Mouse (Mus musculus) layer of hippocampus, adult 2 months (tissue): Measurements from ENCODE around the gene Lelp1. TPM values are rescaled to one million over a fixed set of nuclear protein-coding genes. Genes with fewer than 3 reads are reported as not detected.
A peak's percentile ranks its signal among the peaks of the same experiment; 100 is the strongest.

Experiments used
- DNase-seq, 2 experiments: peaks; one replicate each; pipeline ENCODE4 v3.0.0; 2022; ENCODE audit warnings: low spot score in 2 of 2
- H3K27ac ChIP-seq: fragments of 200-600 bp; 2 replicates; pipeline ENCODE4 v1.8.1; 2022
- H3K4me3 ChIP-seq: fragments of 200-600 bp; 2 replicates; pipeline ENCODE4 v1.8.1; 2022; ENCODE audit warnings: mild to moderate bottlenecking
- CTCF ChIP-seq: fragments of 200-600 bp; conservative IDR thresholded peaks from 2 replicates; pipeline ENCODE4 v1.8.1; 2022; ENCODE audit warnings: antibody characterized with exemption, mild to moderate bottlenecking, moderate library complexity
- long read RNA-seq, 2 experiments: library from polyadenylated mRNA; stranded (forward); transcript quantifications; one replicate each; pipeline ENCODE4 v2.0.0; 2021; ENCODE audit warnings: borderline mapping rate in 2 of 2
- total RNA-seq, 2 experiments: library from RNA; stranded (reverse); gene quantifications; 2 replicates each; pipeline ENCODE4 v1.2.3; 2021

Lelp1 gene
- not detected for total RNA-seq
- long read RNA-seq, experiment 1, result 0 reads
- long read RNA-seq, experiment 2, result 0 reads

DNA sequence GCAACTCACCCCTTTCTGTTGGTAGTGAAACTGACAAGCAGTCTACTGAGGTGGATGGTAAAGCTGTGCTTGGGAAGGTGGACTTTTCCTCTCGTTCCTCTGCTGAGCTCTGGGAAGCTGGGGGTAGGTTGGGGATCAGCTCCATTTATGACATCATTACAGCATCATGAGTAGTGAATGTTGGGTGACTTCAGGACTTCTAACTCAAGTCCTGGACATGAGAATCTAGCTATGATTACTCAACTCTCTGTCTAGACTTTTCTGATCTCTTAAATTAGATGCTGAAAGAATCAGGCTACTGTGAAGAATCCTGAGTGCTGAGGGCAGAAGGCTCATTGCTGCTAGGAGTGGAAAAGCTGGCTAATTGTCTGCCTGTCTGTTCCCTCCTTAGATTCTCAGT, at the start of gene Lelp1:
Gene Lelp1 (minus strand): TSS at position 101 of the 400 bp plus-strand sequence.
- DNase-seq, result no peak
- Histone ChIP-seq H3K4me3 (no peak within 1 kb of the TSS), H3K27ac (no peak within 1 kb of the TSS)
- TF ChIP-seq CTCF, result no peak

- Histone ChIP-seq H3K4me3 (no peak overlapping the region), H3K27ac (no peak overlapping the region)
- TF ChIP-seq CTCF, result no peak
- no peak for DNase-seq
Observed at GRCm38 (mm10) chr3:92176880-92177279, 34.3 kb upstream of the Lelp1 start.

GRCm38 (mm10) chr3:92169847-92170246, 27.3 kb upstream of the Lelp1 start:
- TF ChIP-seq CTCF, result no peak
- DNase-seq, result no peak
- no peak overlapping the region for H3K4me3 ChIP-seq

DNA sequence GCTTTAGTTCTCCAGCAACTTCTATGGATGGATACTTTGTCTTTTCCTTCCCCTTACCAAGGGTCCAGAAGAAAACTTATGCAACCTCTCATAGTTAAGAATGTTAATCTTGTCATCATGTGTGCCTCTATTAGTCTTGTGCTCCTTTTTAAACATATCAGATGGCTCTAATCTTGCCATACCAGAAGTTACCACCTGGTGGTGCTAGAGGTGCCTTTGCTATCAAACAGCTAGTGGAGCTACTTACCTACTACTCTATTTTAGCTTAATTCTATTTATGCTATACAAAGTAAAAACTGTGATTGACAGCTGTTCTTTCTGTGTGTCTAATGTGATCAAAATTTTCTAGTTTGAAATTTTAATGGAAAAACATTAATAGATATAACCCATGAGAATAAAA, 10.8 kb upstream of the Lelp1 start:
- no peak overlapping the region for H3K27ac ChIP-seq
- peak; percentile 26 to 66 for DNase-seq
- H3K4me3 ChIP-seq, result no peak overlapping the region
- TF ChIP-seq CTCF, result peak; percentile 85

More at GRCm38 (mm10) chr3:92169847-92170246, 27.3 kb upstream of the Lelp1 start:
- H3K27ac ChIP-seq, result no peak overlapping the region

DNA sequence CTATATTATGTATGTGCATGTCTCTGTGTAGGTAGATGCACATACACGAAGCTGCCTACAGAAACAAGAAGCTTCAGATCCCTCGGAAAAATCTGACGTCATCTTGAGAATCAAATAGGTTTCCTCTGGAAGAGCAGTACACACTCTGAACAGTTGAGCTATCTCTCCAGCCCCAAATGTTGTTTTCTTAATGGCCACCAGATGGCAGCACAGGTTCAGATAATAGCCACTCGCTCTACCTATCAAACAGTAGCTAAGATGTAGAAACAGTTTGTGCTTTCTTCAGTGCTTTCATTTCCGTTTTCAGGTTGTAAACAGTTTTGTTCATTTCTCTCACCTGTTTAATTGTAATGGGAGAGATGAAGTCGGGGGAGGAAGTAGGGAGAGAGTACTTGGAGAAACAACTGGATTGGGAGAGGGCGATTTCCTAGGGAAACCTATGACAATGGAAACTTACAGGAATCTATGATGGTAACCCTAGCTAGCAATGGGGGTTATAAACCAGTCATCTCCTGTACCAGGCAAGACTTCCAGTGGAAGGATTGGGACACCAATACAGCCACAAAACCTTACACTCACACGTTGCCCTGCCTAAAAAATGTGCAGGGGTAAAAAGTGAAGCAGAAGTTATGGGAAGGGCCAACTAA, 8.2 kb upstream of the Lelp1 start:
- Histone ChIP-seq H3K27ac (no peak overlapping the region), H3K4me3 (no peak overlapping the region)
- peak; percentile 69 to 74 for DNase-seq
- TF ChIP-seq CTCF, result peak; percentile 93

- no peak overlapping the region for H3K27ac ChIP-seq
- no peak for TF ChIP-seq CTCF
- DNase-seq, result no peak
- H3K4me3 ChIP-seq, result no peak overlapping the region
Observed at GRCm38 (mm10) chr3:92147913-92148312, 5.4 kb upstream of the Lelp1 start.

DNA sequence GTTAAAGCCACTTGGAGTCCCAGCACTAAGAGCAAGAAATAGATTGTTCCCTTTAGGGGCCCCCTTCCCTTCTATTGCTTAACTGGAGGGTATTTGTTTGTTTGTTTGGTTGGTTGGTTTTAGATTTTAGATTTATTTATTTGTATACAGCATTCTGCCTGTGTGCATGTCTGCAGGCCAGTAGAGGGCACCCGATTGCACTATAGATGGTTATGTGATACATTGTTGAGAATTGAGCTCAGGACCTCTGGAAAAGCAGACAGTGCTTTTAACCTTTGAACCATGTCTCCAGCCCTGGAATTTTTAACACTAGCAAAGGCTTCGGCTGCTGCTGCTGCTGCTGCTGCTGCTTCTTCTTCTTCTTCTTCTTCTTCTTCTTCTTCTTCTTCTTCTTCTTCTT, 4.9 kb upstream of the Lelp1 start:
- H3K27ac ChIP-seq, result no peak overlapping the region
- DNase-seq, result no peak
- peak; percentile 69 for TF ChIP-seq CTCF
- H3K4me3 ChIP-seq, result no peak overlapping the region

DNA sequence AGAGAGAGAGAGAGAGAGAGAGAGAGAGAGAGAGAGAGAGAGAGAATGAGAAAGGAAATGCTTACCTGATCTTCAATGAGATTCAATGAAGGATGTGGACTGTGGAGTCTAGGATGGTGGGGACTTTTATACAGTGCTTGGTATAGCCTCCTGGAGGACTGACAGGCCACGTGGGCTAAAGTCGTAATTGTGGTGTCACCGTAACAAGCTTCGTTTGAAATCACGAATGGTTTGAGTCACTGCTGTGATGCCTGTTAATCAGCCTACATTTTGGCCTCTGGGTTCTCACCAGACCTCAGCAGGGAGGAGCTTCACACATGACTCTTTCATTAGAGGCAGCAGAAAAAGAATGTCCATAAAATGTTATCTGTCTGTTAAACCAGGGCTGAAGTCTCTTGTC, 18.7 kb downstream of the Lelp1 start, which contains the start of gene Prr9:
Gene Prr9 (minus strand): TSS at position 101 of the 400 bp plus-strand sequence.
- no peak for TF ChIP-seq CTCF
- no peak for DNase-seq
- H3K4me3 ChIP-seq, result no peak within 1 kb of the TSS
- no peak within 1 kb of the TSS for H3K27ac ChIP-seq

DNA sequence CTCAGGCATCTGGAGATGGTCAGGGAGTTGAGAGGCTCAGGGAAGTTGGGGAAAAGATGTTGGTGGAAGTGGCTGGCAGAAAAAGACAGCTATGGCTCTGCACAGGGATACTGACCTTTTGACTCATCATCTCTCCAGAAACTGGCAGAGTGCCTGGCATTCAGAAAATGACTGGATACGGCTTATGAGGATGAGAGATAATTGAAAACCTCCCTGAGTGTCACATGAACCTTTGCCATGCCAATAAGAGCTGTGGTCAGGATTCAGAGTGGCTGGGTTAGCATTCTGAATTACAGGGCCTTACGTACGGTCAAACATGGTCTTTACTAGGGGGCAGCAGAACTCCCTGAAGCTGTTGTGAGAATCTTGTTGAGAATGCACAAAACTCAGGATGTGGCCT, 21.6 kb downstream of the Lelp1 start:
- no peak overlapping the region for H3K27ac ChIP-seq
- H3K4me3 ChIP-seq, result no peak overlapping the region
- DNase-seq, result no peak
- no peak for TF ChIP-seq CTCF

GRCm38 (mm10) chr3:92117930-92118329, 24.6 kb downstream of the Lelp1 start:
- peak; percentile 74 for TF ChIP-seq CTCF
- Histone ChIP-seq H3K27ac (no peak overlapping the region), H3K4me3 (no peak overlapping the region)
- peak; percentile 5 to 18 for DNase-seq

DNA sequence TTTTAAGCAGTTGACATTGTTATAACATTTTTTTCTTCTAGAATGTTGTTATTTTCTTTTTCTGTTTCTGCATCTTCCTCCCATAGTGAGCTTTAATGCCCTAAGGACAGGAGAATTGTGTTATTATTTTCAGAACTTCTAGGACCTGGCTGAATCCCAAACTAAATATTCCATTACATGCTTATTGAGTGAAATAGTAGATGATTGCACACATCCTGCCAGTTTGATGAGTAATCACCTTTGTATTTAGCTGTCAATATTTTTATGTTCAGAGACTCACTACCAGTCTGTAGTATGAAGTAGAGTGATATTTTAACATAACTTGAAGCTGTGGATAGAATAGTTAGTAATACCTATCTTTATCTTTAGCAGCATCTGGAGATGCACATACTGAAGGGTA, 31.0 kb downstream of the Lelp1 start:
- Histone ChIP-seq H3K27ac (no peak overlapping the region), H3K4me3 (no peak overlapping the region)
- no peak for TF ChIP-seq CTCF
- no peak for DNase-seq

DNA sequence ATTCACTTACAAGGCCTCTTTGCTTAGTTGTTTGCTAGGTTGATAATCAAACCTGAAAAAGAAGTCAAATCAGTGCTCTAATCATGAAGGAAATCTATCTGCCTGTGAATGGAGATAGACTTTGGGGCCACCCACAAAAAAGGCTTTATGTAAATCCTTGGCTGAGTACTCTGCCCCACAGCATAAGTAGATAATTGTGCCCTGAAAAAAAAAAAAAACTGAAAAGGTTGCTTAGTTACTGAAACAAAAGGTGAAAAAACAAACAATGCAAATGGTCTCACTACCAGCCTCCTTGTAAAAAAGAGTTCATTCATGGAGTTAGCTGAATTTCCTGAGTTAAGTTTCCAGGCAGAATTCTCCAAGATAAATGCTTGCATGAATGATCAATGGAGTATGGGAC, 31.8 kb downstream of the Lelp1 start:
- DNase-seq, result no peak
- no peak overlapping the region for H3K4me3 ChIP-seq
- no peak for TF ChIP-seq CTCF
- H3K27ac ChIP-seq, result no peak overlapping the region

- peak in 1 of 2 experiments; percentile 25 for DNase-seq
- Histone ChIP-seq H3K27ac (no peak overlapping the region), H3K4me3 (no peak overlapping the region)
- TF ChIP-seq CTCF, result peak; percentile 79
Observed at GRCm38 (mm10) chr3:92106582-92106981, 36.0 kb downstream of the Lelp1 start.

Other genes starting within 250 kb of the Lelp1 start
- gene Pglyrp3, start 128.2 kb downstream of the Lelp1 start, total RNA-seq, result not detected
- gene Lor, start 59.6 kb downstream of the Lelp1 start, total RNA-seq, result 1 to 10 TPM; 3.5 to 3.6 TPM
- gene Prr9, start 18.8 kb downstream of the Lelp1 start, total RNA-seq, result not detected
- gene Sprr2a1, start 73.1 kb upstream of the Lelp1 start, total RNA-seq, result not detected
- not detected for gene Sprr2a2, start 73.2 kb upstream of the Lelp1 start, total RNA-seq
- not detected for gene Sprr2a3, start 142.7 kb upstream of the Lelp1 start, total RNA-seq
- gene Sprr2b, start 173.9 kb upstream of the Lelp1 start, total RNA-seq, result not detected
- not detected for gene Sprr2d, start 196.4 kb upstream of the Lelp1 start, total RNA-seq
- gene Sprr2e, start 209.4 kb upstream of the Lelp1 start, total RNA-seq, result not detected
- gene Sprr2f, start 222.4 kb upstream of the Lelp1 start, total RNA-seq, result not detected
- gene Sprr2h, start 242.9 kb upstream of the Lelp1 start, total RNA-seq, result not detected